Mouse (Mus musculus): ENCODE measurements around the gene Wwc2. TPM values are rescaled to one million over a fixed set of nuclear protein-coding genes. Genes with fewer than 3 reads are reported as not detected.

The Wwc2 gene
- total RNA-seq, 2 experiments from 2014 or later, result 27.1 to 27.3 TPM

DNA sequence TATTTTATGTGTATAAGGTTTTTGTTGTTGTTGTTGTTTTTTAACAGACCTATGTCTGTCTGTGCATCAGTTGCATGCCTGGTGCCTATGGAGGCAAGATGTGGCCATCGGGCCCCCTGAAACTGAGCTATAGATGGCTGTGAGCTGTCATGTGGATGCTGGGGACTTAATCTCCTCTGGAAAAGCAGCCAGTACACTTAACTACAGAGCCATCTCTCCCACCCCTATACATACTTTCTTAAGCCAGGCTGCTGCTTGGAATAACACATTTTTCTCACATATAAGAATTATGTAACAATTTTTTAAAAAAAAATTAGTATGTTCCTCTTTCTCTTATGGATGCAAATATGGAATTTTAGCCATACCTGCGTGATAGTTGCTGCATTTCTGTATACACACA is 207.2 kb downstream of the Wwc2 start:
- no peak for DNase-seq

DNA sequence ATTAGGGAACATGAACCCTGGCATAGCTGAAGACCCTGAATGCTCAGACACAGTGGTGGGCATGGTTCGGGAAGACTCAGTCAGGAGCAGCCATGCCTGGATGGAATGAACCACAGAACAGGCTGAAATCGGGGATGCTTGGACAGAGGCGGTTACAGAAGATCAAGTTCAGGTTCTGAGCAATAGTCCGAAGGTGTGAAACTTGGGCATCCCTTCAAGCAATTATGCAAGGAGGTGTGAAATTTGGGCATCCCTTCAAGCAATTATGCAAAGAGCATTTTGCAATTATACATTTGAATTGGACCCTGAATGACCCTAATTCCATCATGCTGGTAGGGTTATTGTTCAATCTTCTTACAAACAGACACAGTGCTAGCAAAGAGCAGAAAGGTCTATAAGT is 208.8 kb downstream of the Wwc2 start:
- no peak for DNase-seq

DNA sequence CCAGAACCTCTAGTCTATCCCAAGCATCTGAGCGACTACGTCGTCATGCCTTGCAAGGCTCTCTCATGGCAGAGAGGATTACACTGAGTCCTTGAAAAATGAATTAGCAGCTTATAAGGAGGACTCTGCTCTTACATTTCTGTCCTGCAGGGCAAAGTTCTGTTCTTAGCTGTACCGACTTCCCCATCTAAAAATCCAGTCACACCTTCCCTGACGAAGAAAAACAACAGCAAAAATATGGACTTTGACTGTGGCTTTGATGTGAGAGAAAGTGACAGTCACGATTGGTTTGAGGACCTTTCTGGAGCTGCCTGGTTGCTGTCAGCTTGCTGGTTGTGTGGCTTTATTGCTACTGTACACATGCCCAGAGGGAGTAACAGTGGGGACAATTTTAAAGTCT is 211.1 kb downstream of the Wwc2 start:
- DNase-seq, result no peak

DNA sequence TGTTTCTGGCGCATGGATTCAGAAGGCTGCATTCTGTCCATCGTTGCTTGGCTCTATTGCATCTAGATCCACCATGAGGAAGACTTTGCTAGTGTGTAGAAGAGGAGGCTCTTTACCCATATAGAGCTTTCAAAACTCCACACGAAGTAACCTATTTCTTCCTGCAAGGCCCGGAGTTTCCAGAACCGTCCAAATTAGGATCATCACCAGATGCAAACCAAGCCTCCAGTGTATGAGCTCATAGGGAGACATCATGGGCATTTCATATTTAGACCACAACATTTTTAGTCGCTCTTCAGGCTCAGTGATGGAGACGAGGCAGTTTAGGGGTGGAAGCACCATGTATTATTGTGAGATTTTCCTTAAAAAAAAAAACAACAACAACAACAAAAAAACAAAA is 213.3 kb downstream of the Wwc2 start:
- no peak for DNase-seq

Other genes with a start within 250 kb of the Wwc2 start
- not detected for gene Cldn24, start 168.8 kb downstream of the Wwc2 start, total RNA-seq (2021)
- 1 to 10 TPM; 2.8 to 4.2 TPM for gene Cldn22, start 166.4 kb downstream of the Wwc2 start, total RNA-seq (2021)
- gene Dctd, start 108.2 kb upstream of the Wwc2 start, total RNA-seq (2021), result 1 to 10 TPM; 6.7 to 8.8 TPM